Mouse (Mus musculus) kidney, postnatal 4 days (tissue): ENCODE data around the gene Nrxn2.
A peak's percentile ranks its signal among the peaks of the same experiment; 100 is the strongest.

ENCODE experiments used
- DNase-seq, 2 experiments: peaks; one replicate each; pipeline ENCODE4 v3.0.0; 2021; ENCODE audit warnings: mixed read lengths in 2 of 2

The Nrxn2 gene

DNA sequence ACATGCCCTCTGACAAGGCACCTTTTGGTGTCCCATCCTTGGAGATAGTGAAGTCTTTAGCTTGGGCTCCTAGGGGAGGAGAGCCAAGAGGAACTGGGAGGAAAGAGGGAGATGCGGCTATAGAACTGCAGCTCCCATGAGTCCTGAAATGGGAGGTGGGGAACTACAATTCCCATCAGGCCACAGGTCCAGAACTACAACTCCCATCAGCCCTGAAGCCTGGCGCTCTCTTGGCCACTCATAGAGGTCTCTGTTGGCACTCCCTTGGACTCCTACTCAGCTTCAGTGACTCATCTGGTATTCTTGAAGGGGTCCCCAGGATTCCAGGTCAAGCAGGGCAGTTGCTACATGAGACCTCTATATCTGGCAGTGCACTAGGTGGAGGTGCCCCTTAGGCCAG is 101.0 kb downstream of the Nrxn2 start:
- no peak for DNase-seq

- no peak for DNase-seq
Observed at GRCm38 (mm10) chr19:6521630-6522029, 103.1 kb downstream of the Nrxn2 start.

GRCm38 (mm10) chr19:6522289-6522688 is 103.8 kb downstream of the Nrxn2 start:
- DNase-seq: no peak

- DNase-seq: no peak
Observed at GRCm38 (mm10) chr19:6525023-6525422, 106.5 kb downstream of the Nrxn2 start.

GRCm38 (mm10) chr19:6526010-6526409 is 107.5 kb downstream of the Nrxn2 start:
- DNase-seq: no peak

GRCm38 (mm10) chr19:6527439-6527838 is 108.9 kb downstream of the Nrxn2 start:
- DNase-seq: no peak

DNA sequence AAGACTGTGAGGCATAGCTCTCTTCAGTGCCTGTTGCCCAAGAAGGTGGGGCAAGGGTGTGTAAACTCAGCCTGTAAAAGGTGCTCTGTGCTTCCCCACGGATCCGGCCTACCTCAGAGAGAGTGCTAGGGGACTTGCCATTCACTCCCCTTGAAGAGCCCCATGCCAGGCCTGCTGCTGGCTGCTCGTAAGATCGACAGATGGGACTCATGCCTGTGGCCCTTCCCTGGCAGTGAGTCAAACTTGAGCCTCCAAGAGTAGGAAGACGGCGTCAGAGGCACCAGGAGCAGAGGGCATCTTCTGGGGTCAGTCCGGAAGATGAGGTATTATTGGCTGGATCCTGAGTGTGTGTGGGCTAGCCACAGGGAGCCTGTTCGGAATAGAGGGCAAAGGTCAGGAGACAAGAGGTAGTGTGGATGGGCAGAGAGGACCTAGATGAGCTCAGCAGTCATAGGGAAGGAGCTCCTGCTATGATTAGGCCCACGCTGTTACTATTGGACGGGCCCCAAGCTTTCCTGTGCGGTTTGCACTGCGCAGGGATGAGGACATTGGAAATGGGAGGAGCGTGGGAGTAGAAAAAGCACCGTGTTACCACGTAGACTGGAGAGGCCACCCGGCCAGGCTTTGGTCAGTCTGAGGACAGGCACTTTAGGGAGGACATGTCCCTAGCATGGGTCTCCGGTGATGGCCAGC is 109.5 kb downstream of the Nrxn2 start:
- peak in 1 of 2 experiments; percentile 50 for DNase-seq

- peak; percentile 51 to 68 for DNase-seq
Observed at GRCm38 (mm10) chr19:6529265-6529985, 110.9 kb downstream of the Nrxn2 start.

DNA sequence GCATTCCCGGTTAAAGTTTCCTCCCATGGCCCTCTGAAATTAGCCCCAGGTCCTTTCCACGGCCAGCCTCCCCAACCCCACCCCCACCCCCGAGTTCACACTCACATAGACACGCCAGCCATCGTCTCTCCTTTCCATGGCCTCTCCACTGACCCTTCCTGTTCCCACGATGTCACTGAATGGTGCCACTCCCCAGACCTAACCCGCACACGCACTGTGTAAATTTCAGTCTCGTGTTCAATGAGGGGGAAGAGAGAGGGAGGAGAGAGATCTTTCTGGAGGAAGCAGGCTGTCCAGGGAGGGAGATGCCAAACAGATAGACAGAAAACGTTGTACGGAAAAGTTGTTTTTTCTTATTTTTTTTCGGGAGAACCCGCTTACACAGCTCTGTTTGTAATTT is 111.8 kb downstream of the Nrxn2 start:
- no peak for DNase-seq

- peak; percentile 63 to 72 for DNase-seq
Observed at GRCm38 (mm10) chr19:6531011-6531631, 112.6 kb downstream of the Nrxn2 start.

GRCm38 (mm10) chr19:6531832-6532471 is 113.4 kb downstream of the Nrxn2 start:
- DNase-seq: peak; percentile 59 to 74

DNA sequence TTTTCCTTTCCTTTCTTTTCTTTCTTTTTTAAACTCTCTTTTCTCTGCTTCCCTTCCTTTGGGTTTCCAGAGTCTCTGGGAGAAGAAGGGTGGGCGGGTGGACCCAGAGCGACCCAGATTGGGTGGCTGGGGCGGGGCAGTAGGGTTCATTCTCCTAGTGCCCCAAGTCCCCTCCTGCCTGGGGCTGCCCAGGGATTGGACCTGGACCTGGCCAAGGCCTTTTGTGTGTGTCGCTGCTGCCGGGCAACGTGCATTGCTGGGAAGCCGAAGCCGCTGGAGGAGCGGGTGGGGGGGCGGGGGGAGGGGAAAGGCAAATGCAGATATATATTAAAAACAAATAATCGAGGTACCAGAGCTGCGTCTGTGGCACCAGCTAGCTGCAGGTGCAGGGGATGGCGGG is 114.1 kb downstream of the Nrxn2 start:
- peak in 1 of 2 experiments; percentile 57 for DNase-seq

DNA sequence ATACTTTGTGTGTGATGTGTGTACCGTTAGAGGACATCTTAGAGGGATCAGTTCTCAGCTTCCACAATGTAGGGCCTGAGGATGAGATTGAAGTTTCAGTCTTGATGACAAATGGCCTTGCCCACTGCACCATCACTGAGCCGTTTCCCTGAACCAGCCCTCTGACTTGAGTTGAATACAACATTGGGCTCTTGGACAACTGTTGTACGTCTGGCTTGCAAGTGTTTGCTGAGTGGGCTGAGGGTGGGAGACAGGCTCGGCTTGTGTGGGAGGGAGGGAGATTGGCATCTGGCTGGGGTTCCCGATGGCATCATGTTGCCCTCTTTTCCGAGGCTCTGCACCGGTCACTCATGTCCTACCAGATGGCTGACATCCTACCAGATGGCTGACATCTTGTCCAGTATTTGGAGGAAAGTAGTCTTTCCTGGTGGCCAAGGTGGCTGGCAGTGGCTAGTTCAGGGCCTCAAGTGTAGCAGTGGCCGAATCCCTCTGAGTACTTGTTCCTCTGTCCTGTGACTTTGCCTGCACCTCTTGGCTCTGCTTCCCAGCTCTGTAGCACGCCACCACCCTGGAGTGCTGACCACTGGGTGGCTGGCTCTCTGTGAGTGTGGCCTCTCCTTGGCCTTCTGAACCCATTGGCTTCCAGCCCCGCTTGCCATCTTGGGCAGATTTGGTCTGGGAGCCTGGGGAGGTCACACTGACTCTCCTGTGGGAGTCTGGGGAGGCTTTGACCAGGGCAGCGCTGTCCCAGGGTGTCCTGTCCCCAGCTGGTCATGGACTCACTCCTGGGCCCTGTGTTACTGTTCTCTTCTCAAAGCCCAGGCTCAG is 115.0 kb downstream of the Nrxn2 start:
- no peak for DNase-seq

- no peak for DNase-seq
Observed at GRCm38 (mm10) chr19:6534118-6534415, 115.5 kb downstream of the Nrxn2 start.

DNA sequence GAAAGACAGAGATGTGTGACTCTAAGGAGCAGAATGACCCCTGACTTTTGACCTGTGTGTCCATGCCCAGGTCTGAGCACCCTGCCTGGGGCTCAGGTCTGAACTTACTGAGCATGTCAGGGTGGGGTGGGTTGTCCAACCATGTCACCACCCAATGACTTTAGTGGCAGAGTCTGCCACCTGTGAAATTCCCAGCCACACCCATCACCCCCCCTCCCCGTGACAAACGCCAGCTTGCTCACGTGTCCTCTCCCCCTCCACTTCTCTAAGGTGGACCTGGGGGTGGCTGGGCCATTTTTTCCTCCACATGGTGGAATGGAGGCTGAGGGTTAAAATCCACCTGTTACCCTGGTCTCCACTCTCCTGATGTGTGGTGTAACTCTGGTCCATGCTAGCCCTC is 117.7 kb downstream of the Nrxn2 start:
- no peak for DNase-seq

DNA sequence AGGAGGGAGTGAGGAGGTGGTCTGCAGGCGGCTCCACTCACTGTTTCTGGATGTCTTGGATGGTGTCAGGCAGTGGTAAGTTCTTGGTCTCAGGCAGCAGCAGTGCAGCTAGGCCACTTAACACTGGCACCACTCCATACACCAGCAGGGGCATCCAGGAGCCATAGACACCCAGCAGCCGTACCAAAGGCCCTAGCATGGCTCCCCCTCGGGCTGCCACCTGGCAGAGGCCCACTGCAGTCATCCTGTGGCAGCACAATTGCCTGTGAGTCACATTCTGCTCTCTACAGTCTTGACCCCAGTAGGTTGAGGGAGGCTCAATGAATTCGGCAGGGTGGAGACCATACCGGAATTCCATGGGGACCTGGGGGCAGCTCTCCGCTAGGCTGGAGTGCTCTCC is 118.2 kb downstream of the Nrxn2 start:
- DNase-seq: no peak

GRCm38 (mm10) chr19:6537526-6537925 is 119.0 kb downstream of the Nrxn2 start:
- no peak for DNase-seq

- no peak for DNase-seq
Observed at GRCm38 (mm10) chr19:6538546-6538945, 120.0 kb downstream of the Nrxn2 start.

DNA sequence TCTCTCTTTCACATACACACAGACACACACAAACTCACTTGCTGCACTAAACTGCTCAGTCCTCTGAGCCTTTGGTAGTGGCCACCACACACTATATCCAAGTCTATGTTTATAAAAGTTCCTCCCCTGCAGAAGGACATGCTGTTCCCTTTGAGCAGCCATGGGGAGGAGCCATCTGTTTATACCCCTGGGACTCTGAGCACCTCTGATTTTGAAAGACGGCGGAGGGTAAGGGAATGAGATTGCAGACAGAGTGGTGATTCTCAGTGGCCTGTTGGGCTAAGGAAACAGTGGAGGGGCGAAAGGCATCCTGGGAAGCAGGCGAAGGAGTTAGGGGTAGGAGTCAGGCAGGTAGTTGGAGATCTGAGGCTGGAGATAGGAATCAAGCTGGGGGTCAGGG is 121.1 kb downstream of the Nrxn2 start:
- DNase-seq: no peak

DNA sequence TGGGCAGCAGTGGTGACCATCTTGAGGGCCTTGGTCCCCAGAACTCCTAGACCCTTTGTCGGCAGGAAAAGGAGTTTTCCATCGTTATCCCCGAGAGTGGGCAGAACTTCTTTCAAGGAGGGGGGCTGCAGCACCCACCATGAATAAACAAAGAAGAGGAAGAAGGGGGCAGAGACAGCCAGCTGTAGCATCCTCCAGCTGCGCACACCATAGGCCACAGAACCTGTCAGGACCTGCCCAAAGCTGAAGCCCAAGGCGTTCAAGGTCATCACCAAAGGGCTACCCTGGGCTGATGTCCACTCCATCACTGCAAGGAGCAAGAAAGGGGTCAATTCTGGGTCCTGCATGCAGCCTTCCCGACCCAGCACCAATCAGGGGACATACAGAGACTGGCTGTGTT is 121.7 kb downstream of the Nrxn2 start:
- DNase-seq: no peak

GRCm38 (mm10) chr19:6541521-6541920 is 123.0 kb downstream of the Nrxn2 start:
- DNase-seq: no peak

DNA sequence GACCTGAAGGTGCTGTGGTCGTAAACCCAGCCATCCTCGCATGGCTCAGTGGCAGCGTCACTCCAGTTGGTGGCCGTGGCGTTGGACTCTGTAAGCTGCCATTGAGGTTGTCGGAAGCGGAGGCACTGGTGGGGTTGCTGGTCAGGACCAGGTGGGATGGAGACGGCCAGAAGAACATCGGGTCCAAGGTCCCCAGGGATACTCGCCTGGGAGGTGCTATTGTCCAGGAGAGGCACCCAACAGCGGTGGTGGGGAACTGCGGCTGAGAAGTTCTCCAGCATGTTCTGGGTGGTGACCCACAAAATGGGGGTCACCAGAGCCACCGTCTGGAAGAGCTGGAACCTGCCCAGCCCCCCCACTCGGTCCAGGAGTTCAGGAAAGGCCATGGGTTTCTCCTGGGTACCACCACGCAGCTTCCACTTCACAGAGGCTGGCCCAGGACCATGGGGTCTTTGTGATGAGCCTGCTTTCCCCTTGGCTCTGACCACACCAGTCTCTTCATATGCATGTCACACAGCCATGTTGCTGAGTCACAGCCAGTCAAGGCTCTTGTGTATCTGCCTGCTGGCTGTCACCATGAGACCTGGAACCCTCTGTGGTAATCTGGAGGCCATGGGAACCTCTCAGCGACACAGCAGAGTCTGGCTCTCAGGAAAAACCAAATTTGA is 124.0 kb downstream of the Nrxn2 start, which contains the start of gene Slc22a12:
Slc22a12 (minus strand) TSS at position 666 of the 668 bp plus-strand sequence.
- DNase-seq: peak in 1 of 2 experiments; percentile 37
